Mouse (Mus musculus) left cerebral cortex, adult 2 months (tissue): ENCODE results near the gene Slc12a5. TPM values are rescaled to one million over a fixed set of nuclear protein-coding genes. Genes with fewer than 3 reads are reported as not detected.

Experiments
- DNase-seq, 2 experiments: peaks; one replicate each; pipeline ENCODE4 v3.0.0; 2021 to 2022; ENCODE audit warnings: low spot score in 2 of 2, mixed read lengths in 1 of 2; ENCODE audit errors: extremely low spot score in 1 of 2
- H3K27ac ChIP-seq: fragments of 200-600 bp; 2 replicates; pipeline ENCODE4 v1.8.1; 2022
- H3K4me3 ChIP-seq: fragments of 200-600 bp; 2 replicates; pipeline ENCODE4 v1.8.1; 2022
- CTCF ChIP-seq: fragments of 200-600 bp; IDR thresholded peaks from 2 replicates; pipeline ENCODE4 v1.8.1; 2022; ENCODE audit warnings: antibody characterized with exemption, mild to moderate bottlenecking, moderate library complexity
- intact Hi-C: fragments of 180-260 bp; cut with DNase I; formaldehyde crosslinking; loops from one replicate; pipeline ENCODE4 v1.15.1; 2025
- total RNA-seq, 2 experiments: library from RNA; stranded (reverse); gene quantifications; 2 replicates each; pipeline ENCODE4 v1.2.3; 2021

Gene Slc12a5
- total RNA-seq, 2 experiments from 2014 or later = 575 to 581 TPM

- DNase-seq = peak in 1 of 2 experiments; percentile 3
- Histone ChIP-seq H3K27ac (no peak overlapping the region), H3K4me3 (no peak overlapping the region)
- TF ChIP-seq CTCF = no peak
- intact Hi-C loops = no loop called here
Measured at GRCm38 (mm10) chr2:165009161-165009560, 48.6 kb downstream of the Slc12a5 start.

GRCm38 (mm10) chr2:165009581-165009980 lies 49.0 kb downstream of the Slc12a5 start:
- intact Hi-C loops = no loop called here
- H3K27ac ChIP-seq = no peak overlapping the region
- no peak overlapping the region for H3K4me3 ChIP-seq
- no peak for TF ChIP-seq CTCF
- DNase-seq = no peak

- Histone ChIP-seq H3K4me3 (no peak overlapping the region), H3K27ac (no peak overlapping the region)
- no peak for TF ChIP-seq CTCF
- DNase-seq = peak in 1 of 2 experiments; percentile 6
- intact Hi-C loops = no loop called here
Measured at GRCm38 (mm10) chr2:165010351-165010750, 49.7 kb downstream of the Slc12a5 start.

- intact Hi-C loops = no loop called here
- no peak for TF ChIP-seq CTCF
- H3K27ac ChIP-seq = no peak overlapping the region
- H3K4me3 ChIP-seq = no peak overlapping the region
- no peak for DNase-seq
Measured at GRCm38 (mm10) chr2:165014935-165015334, 54.3 kb downstream of the Slc12a5 start.

- intact Hi-C loops = no loop called here
- DNase-seq = no peak
- Histone ChIP-seq H3K4me3 (no peak overlapping the region), H3K27ac (no peak overlapping the region)
- no peak for TF ChIP-seq CTCF
Measured at GRCm38 (mm10) chr2:165020490-165020889, 59.9 kb downstream of the Slc12a5 start.

GRCm38 (mm10) chr2:165027163-165027562 lies 66.6 kb downstream of the Slc12a5 start:
- no peak overlapping the region for H3K27ac ChIP-seq
- TF ChIP-seq CTCF = no peak
- no peak for DNase-seq
- intact Hi-C loops = no loop called here
- no peak overlapping the region for H3K4me3 ChIP-seq

GRCm38 (mm10) chr2:165032533-165032932 lies 71.9 kb downstream of the Slc12a5 start:
- TF ChIP-seq CTCF = peak; percentile 53
- H3K27ac ChIP-seq = no peak overlapping the region
- intact Hi-C loops = loop anchor here (2.0 to 5.0 kb wide), 3 partner anchors 64 to 120 kb away; partner anchors contain the start of genes Slc12a5 and Zfp335
- DNase-seq = no peak
- H3K4me3 ChIP-seq = no peak overlapping the region

GRCm38 (mm10) chr2:165033306-165033705 lies 72.7 kb downstream of the Slc12a5 start:
- DNase-seq = no peak
- H3K27ac ChIP-seq = no peak overlapping the region; the same call in 1 of the 2 replicates
- TF ChIP-seq CTCF = no peak
- peak overlapping the region; percentile 82 for H3K4me3 ChIP-seq
- intact Hi-C loops = loop anchor here (2.0 to 5.0 kb wide), 3 partner anchors 65 to 121 kb away; partner anchors contain the start of genes Slc12a5 and Zfp335

GRCm38 (mm10) chr2:165034131-165035057 lies 73.8 kb downstream of the Slc12a5 start, which contains the start of gene Ncoa5:
Gene Ncoa5 (minus strand): TSS chr2:165034867.
- DNase-seq = peak; percentile 99
- intact Hi-C loops = loop anchor here (5.0 kb wide), 1 partner anchor 122 kb away; the partner anchor contains the start of gene Zfp335
- no peak; the same call in none of the 2 replicates for TF ChIP-seq CTCF
- Histone ChIP-seq H3K27ac (peak within 1 kb of the TSS; percentile 95), H3K4me3 (peak within 1 kb of the TSS; percentile 82)

- no peak for DNase-seq
- peak overlapping the region; percentile 95 for H3K27ac ChIP-seq
- peak overlapping the region; percentile 82 for H3K4me3 ChIP-seq
- intact Hi-C loops = no loop called here
- no peak for TF ChIP-seq CTCF
Measured at GRCm38 (mm10) chr2:165035058-165035431, 74.4 kb downstream of the Slc12a5 start.

- no peak overlapping the region for H3K4me3 ChIP-seq
- no peak for DNase-seq
- intact Hi-C loops = no loop called here
- no peak for TF ChIP-seq CTCF
- no peak overlapping the region for H3K27ac ChIP-seq
Measured at GRCm38 (mm10) chr2:165037415-165037814, 76.8 kb downstream of the Slc12a5 start.

- no peak for TF ChIP-seq CTCF
- H3K27ac ChIP-seq = no peak overlapping the region
- H3K4me3 ChIP-seq = no peak overlapping the region
- intact Hi-C loops = no loop called here
- DNase-seq = no peak
Measured at GRCm38 (mm10) chr2:165042126-165042525, 81.5 kb downstream of the Slc12a5 start.
